Mouse (Mus musculus) thymus, postnatal 14 days (tissue): ENCODE measurements around the gene Frmd8.

Experiments
- DNase-seq: peaks from one replicate; pipeline ENCODE4 v3.0.0; 2021

Gene Frmd8

GRCm38 (mm10) chr19:5823266-5823839, 51.7 kb downstream of the Frmd8 start:
- peak; percentile 83 for DNase-seq

DNA sequence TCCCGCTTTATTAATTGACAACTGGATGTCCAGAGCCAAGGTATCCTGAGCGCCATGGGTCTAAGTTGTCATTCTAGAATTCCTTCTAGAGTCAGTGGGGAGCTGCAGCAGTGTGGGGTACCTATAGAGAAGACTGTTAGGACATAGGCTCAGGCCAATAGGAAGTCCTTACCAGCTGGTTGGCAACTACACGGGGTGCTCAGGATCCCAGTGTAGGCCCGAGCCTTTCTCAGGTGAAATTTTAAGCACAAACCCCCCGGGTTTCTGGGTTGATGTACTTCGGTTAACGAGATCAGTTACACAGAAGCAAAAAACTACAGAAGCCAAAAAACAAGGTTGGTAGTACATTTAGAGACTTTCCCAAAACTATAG, 52.3 kb downstream of the Frmd8 start:
- no peak for DNase-seq

DNA sequence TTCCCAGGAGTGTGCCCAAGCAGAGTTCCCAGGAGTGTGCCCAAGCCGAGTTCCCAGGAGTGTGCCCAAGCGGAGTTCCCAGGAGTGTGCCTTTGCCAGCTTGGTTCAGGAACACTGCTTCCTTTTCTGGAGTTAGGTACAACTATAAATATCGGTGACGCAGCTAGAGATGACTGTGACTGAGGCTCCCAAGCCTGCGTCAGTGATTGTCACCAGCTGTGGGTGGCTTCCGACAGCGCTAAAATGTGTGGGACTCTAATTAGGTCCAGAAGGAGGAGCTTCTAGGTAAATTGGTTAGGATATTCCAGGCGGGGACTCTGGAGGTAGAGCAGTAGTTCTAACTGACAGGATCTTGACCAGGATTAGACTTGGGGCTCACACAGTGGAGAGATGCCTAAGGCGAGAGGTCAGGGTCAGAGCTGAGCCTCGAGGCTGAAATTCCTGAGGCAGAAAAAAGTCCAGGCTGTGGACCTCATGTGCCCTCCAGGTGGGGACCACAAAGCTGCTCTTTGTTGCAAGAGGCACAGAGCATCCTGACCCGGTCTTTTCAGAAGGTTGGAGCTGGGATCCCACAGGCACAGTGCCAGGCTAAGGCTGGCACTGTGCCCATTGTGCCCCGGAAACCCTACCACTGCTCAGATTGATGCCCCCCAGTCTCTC, 52.8 kb downstream of the Frmd8 start:
- DNase-seq, result no peak

GRCm38 (mm10) chr19:5821847-5822173, 53.3 kb downstream of the Frmd8 start:
- DNase-seq, result no peak

- DNase-seq, result no peak
Observed at GRCm38 (mm10) chr19:5819549-5819948, 55.5 kb downstream of the Frmd8 start.

- DNase-seq, result no peak
Observed at GRCm38 (mm10) chr19:5818590-5818977, 56.5 kb downstream of the Frmd8 start.

GRCm38 (mm10) chr19:5817703-5818589, 57.1 kb downstream of the Frmd8 start:
- peak; percentile 92 for DNase-seq

DNA sequence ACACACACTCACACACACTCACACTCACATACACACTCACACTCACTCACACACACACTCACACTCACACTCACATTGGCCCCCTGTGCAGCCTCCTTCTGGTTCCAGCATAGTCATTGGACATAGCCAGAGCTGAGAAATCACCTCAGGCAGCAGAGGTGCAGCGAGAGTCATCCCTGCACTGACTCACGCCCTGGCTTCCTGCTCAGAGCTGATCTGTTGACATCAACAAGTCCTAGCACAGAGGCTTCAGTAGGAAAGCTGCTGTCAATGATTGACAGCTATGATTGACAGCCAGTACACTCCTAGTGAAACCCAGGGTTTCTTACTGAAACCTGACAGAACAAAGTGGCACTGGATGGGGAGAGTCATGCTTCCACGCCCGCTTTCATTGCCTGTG, 59.1 kb downstream of the Frmd8 start:
- DNase-seq, result peak; percentile 43

- DNase-seq, result no peak
Observed at GRCm38 (mm10) chr19:5815010-5815409, 60.1 kb downstream of the Frmd8 start.

GRCm38 (mm10) chr19:5814048-5814447, 61.0 kb downstream of the Frmd8 start:
- peak; percentile 84 for DNase-seq

GRCm38 (mm10) chr19:5813567-5813966, 61.5 kb downstream of the Frmd8 start:
- no peak for DNase-seq

DNA sequence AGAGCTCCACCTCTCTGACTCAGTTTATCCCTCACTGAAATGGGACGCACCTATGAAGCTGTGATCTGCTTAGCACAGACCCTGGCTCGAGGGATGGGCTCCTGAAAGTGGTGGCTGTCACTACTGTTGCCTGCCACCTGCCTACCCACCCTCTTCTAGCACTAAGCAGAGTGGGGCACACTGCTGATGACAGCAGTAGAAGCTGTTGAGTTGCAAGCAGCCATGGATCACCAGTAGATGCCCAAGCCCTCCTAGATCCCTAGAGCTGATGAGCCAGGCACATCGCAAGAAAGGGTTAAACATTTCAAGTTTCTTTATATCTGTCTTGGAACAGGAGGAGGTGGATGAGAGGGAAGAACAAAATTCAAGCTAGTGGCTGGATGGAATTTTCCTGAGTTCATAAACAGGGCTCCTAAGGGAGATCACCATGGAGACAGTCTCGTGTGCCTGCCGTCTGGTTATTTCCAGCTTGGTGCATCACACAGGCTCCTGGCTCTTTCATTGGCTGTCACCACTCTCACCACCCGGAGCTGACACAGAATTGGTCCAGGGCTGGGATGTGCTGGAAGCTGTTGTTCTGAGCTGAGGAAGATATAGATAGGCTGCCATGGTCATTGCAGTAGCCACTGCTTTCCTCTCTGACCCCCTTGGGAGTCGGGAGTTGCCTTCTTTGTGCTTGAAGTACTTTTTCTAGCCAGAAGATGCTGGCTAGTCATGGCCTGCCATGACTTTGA, 63.1 kb downstream of the Frmd8 start:
- no peak for DNase-seq

- no peak for DNase-seq
Observed at GRCm38 (mm10) chr19:5810840-5811563, 64.1 kb downstream of the Frmd8 start.

DNA sequence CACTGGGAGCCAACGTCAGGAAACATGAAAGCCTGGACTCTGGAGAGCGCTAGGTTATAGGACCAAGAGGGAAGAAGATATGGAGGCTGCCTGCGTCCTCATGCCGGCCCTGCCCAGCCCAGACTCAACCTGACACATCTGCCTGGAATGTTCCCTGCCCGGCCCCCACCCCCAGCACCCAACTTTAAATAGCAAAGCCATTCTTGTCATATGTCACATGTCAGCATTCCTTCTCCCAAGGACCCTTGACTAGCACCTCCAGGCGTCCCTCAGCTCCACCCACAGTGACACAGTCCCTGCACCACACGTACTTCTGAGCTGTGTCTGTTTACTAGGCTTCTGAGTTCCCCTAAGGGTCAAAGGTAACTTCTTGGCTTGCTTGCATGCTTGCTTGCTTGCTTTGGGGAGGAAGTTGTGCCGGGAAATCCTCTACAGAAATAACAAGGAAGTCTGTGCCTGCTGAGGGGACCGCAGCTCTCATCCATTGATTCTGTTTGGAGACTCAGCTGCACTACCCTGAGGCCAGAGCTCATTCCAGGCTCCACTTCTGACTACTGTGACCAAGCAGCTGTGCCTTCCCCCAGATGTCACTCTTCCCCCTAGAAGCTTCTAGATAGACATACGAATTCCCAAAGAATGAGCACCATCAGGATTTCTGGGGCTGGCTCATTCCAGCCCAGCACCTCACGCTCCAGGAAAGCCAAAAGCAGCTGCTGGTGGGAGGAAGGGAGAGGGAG, 64.8 kb downstream of the Frmd8 start:
- no peak for DNase-seq

GRCm38 (mm10) chr19:5809712-5810089, 65.4 kb downstream of the Frmd8 start:
- no peak for DNase-seq

GRCm38 (mm10) chr19:5808955-5809711, 65.9 kb downstream of the Frmd8 start:
- no peak for DNase-seq

- DNase-seq, result no peak
Observed at GRCm38 (mm10) chr19:5807740-5808139, 67.3 kb downstream of the Frmd8 start.

GRCm38 (mm10) chr19:5806809-5807205, 68.3 kb downstream of the Frmd8 start:
- peak; percentile 58 for DNase-seq

- no peak for DNase-seq
Observed at GRCm38 (mm10) chr19:5806051-5806808, 68.8 kb downstream of the Frmd8 start.

GRCm38 (mm10) chr19:5804371-5804899, 70.6 kb downstream of the Frmd8 start:
- peak; percentile 57 for DNase-seq
